Mouse (Mus musculus) heart, embryonic 13.5 days (tissue): ENCODE measurements around the gene Kank3. TPM values are rescaled to one million over a fixed set of nuclear protein-coding genes. Genes with fewer than 3 reads are reported as not detected.
A peak's percentile ranks its signal among the peaks of the same experiment; 100 is the strongest.

Source experiments
- ATAC-seq: fragments of 200-750 bp; cut with Nextera tagmentation; 2 replicates; pipeline ENCODE4 v1.8.0; 2017; ENCODE audit warnings: moderate TSS enrichment; ENCODE audit not compliant: insufficient number of reproducible peaks, low FRiP score, low TSS enrichment; ENCODE audit errors: extremely low read depth
- H3K27ac ChIP-seq: fragments of 300-500 bp; sonication (generic); replicated peaks from 2 replicates; pipeline ENCODE4 v1.5.1; 2015; ENCODE audit warnings: moderate library complexity, mild to moderate bottlenecking, inconsistent platforms
- H3K27me3 ChIP-seq: fragments of 300-500 bp; sonication (generic); replicated peaks from 2 replicates; pipeline ENCODE4 v1.6.1; 2015; ENCODE audit warnings: mild to moderate bottlenecking, inconsistent platforms
- H3K36me3 ChIP-seq: fragments of 300-500 bp; sonication (generic); 2 replicates; pipeline ENCODE4 v1.6.1; 2015; ENCODE audit warnings: mild to moderate bottlenecking, inconsistent platforms
- H3K4me1 ChIP-seq: fragments of 300-500 bp; sonication (generic); 2 replicates; pipeline ENCODE4 v1.6.1; 2015; ENCODE audit warnings: inconsistent platforms
- H3K4me2 ChIP-seq: fragments of 300-500 bp; sonication (generic); 2 replicates; pipeline ENCODE4 v1.6.1; 2015; ENCODE audit warnings: inconsistent platforms, mild to moderate bottlenecking, moderate library complexity
- H3K4me3 ChIP-seq: fragments of 300-500 bp; sonication (generic); 2 replicates; pipeline ENCODE4 v1.5.1; 2015; ENCODE audit warnings: moderate library complexity, mild to moderate bottlenecking, inconsistent platforms
- H3K9ac ChIP-seq: fragments of 300-500 bp; sonication (generic); 2 replicates; pipeline ENCODE4 v1.6.1; 2015; ENCODE audit warnings: inconsistent platforms, mild to moderate bottlenecking, moderate library complexity
- H3K9me3 ChIP-seq: fragments of 300-500 bp; sonication (generic); 2 replicates; pipeline ENCODE4 v1.6.1; 2016; ENCODE audit warnings: inconsistent platforms
- WGBS: fragments of 180-500 bp; shearing (Covaris S2); methylation state at CpG from one replicate; pipeline ENCODE4 v1.1.7; 2015; ENCODE audit warnings: mixed read lengths; 5-methylcytosine and 5-hydroxymethylcytosine counted together
- polyA plus RNA-seq: library from polyadenylated mRNA; unstranded; fragments of >200 nt; fragmentation: Nextera tagmentation; extraction: Ambion mirVana; gene quantifications from 2 replicates; pipeline ENCODE4 v1.2.1, GENCODE M21; 2015

Gene Kank3
- polyA plus RNA-seq, 1 experiment from 2014 or later = 40.0 TPM

GRCm38 (mm10) chr17:33807181-33807888 lies 3.0 kb upstream of the Kank3 start:
- no peaks in the 10 kb centered on the region for H3K36me3 ChIP-seq
- no peak for ATAC-seq
- no peaks in the 10 kb centered on the region for H3K9me3 ChIP-seq
- H3K4me3 ChIP-seq = no peak overlapping the region
- H3K4me2 ChIP-seq = no peak overlapping the region
- no peak overlapping the region for H3K9ac ChIP-seq
- H3K27ac ChIP-seq = no peak overlapping the region
- peaks cover 59% of the 10 kb centered on the region for H3K27me3 ChIP-seq
- peaks cover 28% of the 10 kb centered on the region for H3K4me1 ChIP-seq
- 43% methylated on average over 8 of the region's 9 CpGs for WGBS

DNA sequence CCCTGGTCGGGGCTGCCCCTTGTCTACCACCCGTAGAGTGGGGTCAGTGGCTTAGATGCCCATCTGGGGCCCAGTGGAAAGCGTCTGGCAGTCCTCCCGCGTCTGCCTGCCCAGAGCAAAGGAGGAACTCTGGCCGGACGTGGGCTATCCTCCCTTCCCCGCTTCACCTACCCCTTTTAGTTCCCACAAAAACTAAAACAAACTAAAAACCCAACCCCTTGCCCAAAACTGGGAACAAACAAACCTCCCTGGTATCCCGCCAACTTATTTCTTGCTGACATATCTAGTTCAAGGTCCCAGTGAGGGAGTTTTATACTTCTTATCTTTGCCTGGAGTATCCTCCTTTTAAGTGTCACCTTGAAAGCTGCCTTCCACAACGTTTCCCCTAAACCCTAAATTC lies 2.1 kb upstream of the Kank3 start:
- Histone ChIP-seq H3K27ac (no peak overlapping the region), H3K27me3 (peaks cover 60% of the 10 kb centered on the region), H3K4me1 (peaks cover 37% of the 10 kb centered on the region), H3K36me3 (no peaks in the 10 kb centered on the region), H3K4me3 (no peak overlapping the region), H3K9me3 (no peaks in the 10 kb centered on the region), H3K4me2 (no peak overlapping the region), H3K9ac (no peak overlapping the region)
- no peak for ATAC-seq
- WGBS = 29% methylated on average over 10 of the region's 10 CpGs

GRCm38 (mm10) chr17:33811142-33811516 lies 810 bp downstream of the Kank3 start:
- ATAC-seq = no peak
- 5% methylated on average over 7 of the region's 7 CpGs for WGBS
- peaks cover 35% of the 10 kb centered on the region for H3K4me1 ChIP-seq

DNA sequence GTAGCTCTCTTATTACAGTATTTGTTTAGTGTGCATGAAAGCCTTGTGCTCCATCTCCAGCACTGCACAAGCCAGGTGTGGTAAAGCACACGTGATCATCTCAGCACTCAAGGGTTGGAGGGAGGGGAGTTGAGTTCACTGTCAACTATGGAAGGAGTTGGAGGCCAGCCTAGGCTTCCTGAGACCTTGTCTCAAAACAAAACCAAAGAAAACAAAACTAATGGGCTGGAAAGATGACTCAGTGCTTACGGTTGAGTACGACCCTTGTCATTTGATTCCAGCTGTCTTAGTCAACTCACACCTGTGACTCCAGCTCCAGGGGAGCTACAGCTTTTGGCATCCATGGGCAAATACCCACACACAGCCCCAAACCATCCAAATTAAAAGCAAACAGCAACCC lies 2.2 kb downstream of the Kank3 start:
- peak overlapping the region; percentile 76 for H3K27ac ChIP-seq
- no peak for ATAC-seq
- peak overlapping the region; percentile 38; the same call in 1 of the 2 replicates for H3K9ac ChIP-seq
- WGBS = 34% methylated on average over 3 of the region's 3 CpGs
- H3K9me3 ChIP-seq = no peaks in the 10 kb centered on the region
- peaks cover 42% of the 10 kb centered on the region for H3K4me1 ChIP-seq
- H3K36me3 ChIP-seq = 0 out of 2 replicates have a peak, but pooled peaks cover 6% of the 10 kb centered on the region
- H3K27me3 ChIP-seq = peaks cover 46% of the 10 kb centered on the region
- H3K4me3 ChIP-seq = peak overlapping the region; percentile 2; the same call in 1 of the 2 replicates
- H3K4me2 ChIP-seq = peak overlapping the region; percentile 87

More at GRCm38 (mm10) chr17:33811142-33811516, 810 bp downstream of the Kank3 start:
- Histone ChIP-seq H3K4me2 (peak overlapping the region; percentile 87), H3K36me3 (0 out of 2 replicates have a peak, but pooled peaks cover 6% of the 10 kb centered on the region), H3K27me3 (peaks cover 60% of the 10 kb centered on the region), H3K9me3 (no peaks in the 10 kb centered on the region), H3K9ac (peak overlapping the region; percentile 81), H3K4me3 (peak overlapping the region; percentile 64), H3K27ac (peak overlapping the region; percentile 76)

DNA sequence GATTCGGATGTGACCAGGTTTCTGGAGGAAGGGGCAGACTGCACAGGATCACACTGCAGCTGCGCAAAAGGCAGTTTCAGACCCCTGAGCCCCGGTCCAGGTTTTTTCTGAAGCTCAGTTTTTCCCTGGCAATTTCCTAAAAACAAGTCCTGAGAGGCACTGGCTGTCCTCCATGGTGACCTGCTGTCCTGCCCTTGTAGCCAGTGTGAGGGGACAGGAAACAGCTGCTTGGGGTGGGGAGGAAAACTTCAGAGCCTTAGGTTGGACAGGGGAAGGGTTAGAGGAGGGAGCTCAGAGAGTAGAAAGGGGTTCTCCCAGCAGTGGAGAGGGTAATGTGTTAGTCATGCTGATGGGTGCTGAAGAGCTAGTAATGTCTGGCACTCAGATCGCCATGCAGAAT lies 2.7 kb downstream of the Kank3 start:
- ATAC-seq = no peak
- 50% methylated on average over 4 of the region's 4 CpGs for WGBS
- Histone ChIP-seq H3K27ac (peak overlapping the region; percentile 13; the same call in 1 of the 2 replicates), H3K4me2 (peak overlapping the region; percentile 87), H3K36me3 (0 out of 2 replicates have a peak, but pooled peaks cover 6% of the 10 kb centered on the region), H3K27me3 (peaks cover 44% of the 10 kb centered on the region), H3K9ac (peak overlapping the region; percentile 38; the same call in 1 of the 2 replicates), H3K4me3 (peak overlapping the region; percentile 2; the same call in 1 of the 2 replicates), H3K4me1 (peaks cover 45% of the 10 kb centered on the region), H3K9me3 (no peaks in the 10 kb centered on the region)

DNA sequence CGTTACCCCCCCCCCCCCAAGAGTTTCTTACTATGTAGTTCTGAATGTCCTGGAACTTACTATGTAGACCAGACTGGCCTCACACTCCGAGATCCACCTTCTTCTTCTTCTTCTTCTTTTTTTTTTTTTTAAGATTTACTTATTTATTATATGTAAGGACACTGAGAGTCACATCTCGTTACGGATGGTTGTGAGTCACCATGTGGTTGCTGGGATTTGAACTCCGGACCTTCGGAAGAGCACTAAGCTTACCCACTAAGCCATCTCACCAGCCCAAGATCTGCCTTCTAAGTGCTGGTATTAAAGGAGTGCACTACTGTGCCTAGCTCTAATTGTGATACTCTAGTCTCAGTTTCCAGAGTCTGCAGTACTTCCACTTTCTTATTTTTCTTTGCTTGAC lies 5.1 kb downstream of the Kank3 start:
- ATAC-seq = no peak

DNA sequence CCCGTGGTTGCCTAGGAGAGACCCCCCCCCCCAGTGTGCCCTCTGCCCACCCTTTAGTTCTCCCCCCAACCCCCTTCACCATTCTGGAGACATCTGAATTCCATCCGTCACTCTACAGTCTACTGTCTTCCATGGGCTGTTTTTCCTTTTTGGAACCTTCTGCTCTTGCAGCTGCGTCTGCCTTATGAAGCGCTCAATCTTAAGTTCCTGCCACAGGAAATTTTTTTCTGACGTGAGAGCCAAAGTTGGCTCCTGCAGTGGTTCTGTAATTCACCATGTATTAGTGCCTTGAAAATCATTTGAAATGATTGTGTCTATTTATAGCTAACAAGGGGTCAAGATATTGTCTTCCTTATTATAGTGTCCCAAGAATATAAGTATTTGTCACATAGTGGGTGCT lies 6.3 kb downstream of the Kank3 start:
- peak overlapping the region; percentile 88 for H3K4me2 ChIP-seq
- no peak for ATAC-seq
- peaks cover 41% of the 10 kb centered on the region for H3K36me3 ChIP-seq
- H3K9ac ChIP-seq = peak overlapping the region; percentile 83
- no peaks in the 10 kb centered on the region for H3K9me3 ChIP-seq
- H3K4me3 ChIP-seq = peak overlapping the region; percentile 58
- 61% methylated on average over 5 of the region's 5 CpGs for WGBS
- H3K27ac ChIP-seq = 0 out of 2 replicates have a peak overlapping the region, but pooled peaks have one; percentile 79
- H3K4me1 ChIP-seq = peaks cover 38% of the 10 kb centered on the region
- H3K27me3 ChIP-seq = peaks cover 37% of the 10 kb centered on the region

More for the DNA sequence above, 5.1 kb downstream of the Kank3 start:
- Histone ChIP-seq H3K9ac (no peak overlapping the region), H3K27me3 (peaks cover 37% of the 10 kb centered on the region), H3K4me3 (no peak overlapping the region), H3K36me3 (peaks cover 29% of the 10 kb centered on the region), H3K27ac (no peak overlapping the region), H3K4me1 (peaks cover 49% of the 10 kb centered on the region), H3K4me2 (no peak overlapping the region), H3K9me3 (no peaks in the 10 kb centered on the region)
- WGBS = 88% methylated on average over 5 of the region's 6 CpGs

- H3K4me3 ChIP-seq = peak overlapping the region; percentile 58
- H3K27ac ChIP-seq = peak overlapping the region; percentile 79
- H3K4me2 ChIP-seq = peak overlapping the region; percentile 88
- peaks cover 38% of the 10 kb centered on the region for H3K4me1 ChIP-seq
- H3K27me3 ChIP-seq = peaks cover 35% of the 10 kb centered on the region
- peaks cover 49% of the 10 kb centered on the region for H3K36me3 ChIP-seq
- H3K9ac ChIP-seq = peak overlapping the region; percentile 86
- ATAC-seq = peak; percentile 94
- H3K9me3 ChIP-seq = no peaks in the 10 kb centered on the region
- WGBS = under 1% methylated on average over 89 of the region's 89 CpGs
Observed at GRCm38 (mm10) chr17:33817184-33817968, 7.1 kb downstream of the Kank3 start.

GRCm38 (mm10) chr17:33817969-33818643 lies 7.8 kb downstream of the Kank3 start:
- peaks cover 27% of the 10 kb centered on the region for H3K27me3 ChIP-seq
- peak overlapping the region; percentile 58 for H3K4me3 ChIP-seq
- WGBS = 18% methylated on average over 33 of the region's 33 CpGs
- ATAC-seq = no peak
- peaks cover 38% of the 10 kb centered on the region for H3K4me1 ChIP-seq
- H3K9me3 ChIP-seq = no peaks in the 10 kb centered on the region
- peak overlapping the region; percentile 86 for H3K9ac ChIP-seq
- peaks cover 56% of the 10 kb centered on the region for H3K36me3 ChIP-seq
- peak overlapping the region; percentile 88 for H3K4me2 ChIP-seq
- H3K27ac ChIP-seq = peak overlapping the region; percentile 48

GRCm38 (mm10) chr17:33822436-33822959 lies 12.2 kb downstream of the Kank3 start:
- peaks cover 6% of the 10 kb centered on the region; the same call in 1 of the 2 replicates for H3K27me3 ChIP-seq
- ATAC-seq = no peak
- H3K4me1 ChIP-seq = peaks cover 46% of the 10 kb centered on the region
- no peak overlapping the region for H3K27ac ChIP-seq
- H3K9ac ChIP-seq = peak overlapping the region; percentile 94; the same call in 1 of the 2 replicates
- peak overlapping the region; percentile 90; the same call in 1 of the 2 replicates for H3K4me3 ChIP-seq
- 64% methylated on average over 1 of the region's 1 CpGs for WGBS
- no peaks in the 10 kb centered on the region for H3K9me3 ChIP-seq
- H3K4me2 ChIP-seq = peak overlapping the region; percentile 93
- H3K36me3 ChIP-seq = peaks cover 63% of the 10 kb centered on the region
